Mouse (Mus musculus): ENCODE data around the gene Tex33.
"Not testable (repeated sequence)": the region's sequence is repeated elsewhere in the genome, so short reads cannot be mapped to it uniquely, and the experiment has no call there.

Tex33 gene

GRCm38 (mm10) chr15:78377859-78378258 is 17.9 kb downstream of the Tex33 start:
- in situ Hi-C loops (cut with MseI, MboI) = no loop called here

- in situ Hi-C loops (cut with MseI, MboI) = no loop called here
These were observed 21.5 kb downstream of the Tex33 start for GRCm38 (mm10) chr15:78374204-78374603.

DNA sequence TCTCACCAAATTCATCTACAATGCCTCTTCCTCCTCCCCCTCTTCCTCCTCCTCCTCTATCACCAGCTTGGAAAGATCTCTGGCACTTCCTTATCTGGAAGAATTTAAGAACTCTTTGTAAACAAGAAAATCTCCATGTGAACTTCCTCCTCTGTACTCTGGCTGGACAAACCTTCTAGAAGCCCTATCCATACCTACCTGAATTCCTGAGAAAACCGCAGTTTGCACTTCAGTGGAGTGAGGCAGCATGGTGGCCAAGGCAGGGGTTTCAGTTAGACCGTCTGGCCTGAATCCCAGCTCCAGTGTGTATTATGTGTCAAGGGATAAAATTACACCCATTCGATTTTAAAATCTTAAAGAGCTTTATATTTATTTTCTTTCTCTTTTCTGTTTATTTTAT is 22.9 kb downstream of the Tex33 start:
- in situ Hi-C loops (cut with MseI, MboI) = no loop called here

- in situ Hi-C loops (cut with MseI, MboI) = no loop called here
These were observed 26.1 kb downstream of the Tex33 start for GRCm38 (mm10) chr15:78369641-78370040.

DNA sequence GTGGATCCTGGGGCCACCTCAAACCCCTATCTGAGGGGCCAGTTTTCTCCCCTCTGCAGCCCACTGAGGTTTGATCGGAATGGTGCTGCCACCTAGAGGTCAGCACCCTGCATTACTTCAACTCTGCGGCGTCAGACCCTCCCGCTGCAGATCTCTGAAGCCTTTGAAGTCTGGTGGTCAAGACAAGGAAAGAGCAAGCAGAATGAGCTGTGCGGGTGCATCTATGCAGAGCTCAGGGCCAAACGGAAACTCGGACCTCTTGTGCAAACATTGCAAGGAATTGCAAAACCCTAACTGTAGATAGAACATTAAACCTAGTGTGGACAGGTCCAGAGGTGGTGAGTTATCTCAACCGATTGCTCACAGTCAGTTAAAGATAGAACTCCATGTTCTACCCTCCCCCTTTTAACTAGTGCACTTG is 26.8 kb downstream of the Tex33 start:
- in situ Hi-C loops (cut with MseI, MboI) = no loop called here

- in situ Hi-C loops (cut with MseI, MboI) = no loop called here
These were observed 27.9 kb downstream of the Tex33 start for GRCm38 (mm10) chr15:78367811-78368210.

- in situ Hi-C loops (cut with MseI, MboI) = no loop called here
These were observed 28.8 kb downstream of the Tex33 start for GRCm38 (mm10) chr15:78366875-78367274.

GRCm38 (mm10) chr15:78365916-78366315 is 29.8 kb downstream of the Tex33 start:
- in situ Hi-C loops (cut with MseI, MboI) = no loop called here

DNA sequence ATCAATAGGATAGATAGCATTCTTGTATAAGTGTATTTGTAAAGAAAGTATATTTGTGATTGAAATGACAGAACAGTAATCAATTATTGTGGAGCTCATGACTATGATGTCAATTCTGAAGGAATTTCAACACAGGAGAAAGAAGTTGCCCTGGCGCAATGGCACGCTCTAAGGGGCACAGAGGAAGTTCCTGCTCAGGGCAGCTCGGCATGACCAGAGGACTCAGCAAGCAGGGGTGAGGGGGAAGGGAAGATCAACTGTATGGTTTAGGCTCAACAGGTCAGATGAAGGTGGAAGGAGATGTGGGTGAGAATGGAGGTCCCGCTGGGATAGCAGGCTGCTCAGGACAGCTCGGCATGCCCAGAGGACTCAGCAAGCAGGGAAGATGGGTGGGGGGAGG is 40.2 kb downstream of the Tex33 start:
- in situ Hi-C loops (cut with MseI, MboI) = loop anchor here in 1 of 2 experiments (10.0 kb wide), 1 partner anchor 69 kb away; the partner anchor contains the start of gene Kctd17

DNA sequence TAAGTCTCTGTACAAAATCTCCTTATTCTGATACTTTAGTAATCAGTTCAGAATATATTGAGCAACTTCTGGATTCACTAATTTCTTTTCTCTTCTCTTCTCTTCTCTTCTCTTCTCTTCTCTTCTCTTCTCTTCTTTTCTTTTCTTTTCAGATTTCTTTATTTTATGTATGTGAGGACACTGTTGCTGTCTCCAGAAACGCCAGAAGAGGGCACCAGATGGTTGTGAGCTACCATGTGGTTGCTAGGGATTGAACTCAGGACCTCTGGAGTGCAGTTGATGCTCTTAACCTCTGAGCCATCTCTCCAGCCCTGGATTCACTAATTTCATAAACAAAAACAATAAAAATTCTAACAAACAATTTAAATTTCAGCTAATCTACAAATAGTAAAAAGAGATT is 40.8 kb downstream of the Tex33 start:
- in situ Hi-C loops (cut with MseI, MboI) = loop anchor here (5.0 to 10.0 kb wide), 2 partner anchors 67 to 70 kb away; partner anchors contain the start of gene Kctd17 (in 1 of the 2)

- in situ Hi-C loops (cut with MseI, MboI) = loop anchor here (5.0 to 10.0 kb wide), 2 partner anchors 71 to 73 kb away; partner anchors contain the start of gene Kctd17 (in 1 of the 2)
These were observed 44.0 kb downstream of the Tex33 start for GRCm38 (mm10) chr15:78351586-78352165.

- in situ Hi-C loops (cut with MseI, MboI) = no loop called here
These were observed 51.1 kb downstream of the Tex33 start for GRCm38 (mm10) chr15:78344567-78344966.

DNA sequence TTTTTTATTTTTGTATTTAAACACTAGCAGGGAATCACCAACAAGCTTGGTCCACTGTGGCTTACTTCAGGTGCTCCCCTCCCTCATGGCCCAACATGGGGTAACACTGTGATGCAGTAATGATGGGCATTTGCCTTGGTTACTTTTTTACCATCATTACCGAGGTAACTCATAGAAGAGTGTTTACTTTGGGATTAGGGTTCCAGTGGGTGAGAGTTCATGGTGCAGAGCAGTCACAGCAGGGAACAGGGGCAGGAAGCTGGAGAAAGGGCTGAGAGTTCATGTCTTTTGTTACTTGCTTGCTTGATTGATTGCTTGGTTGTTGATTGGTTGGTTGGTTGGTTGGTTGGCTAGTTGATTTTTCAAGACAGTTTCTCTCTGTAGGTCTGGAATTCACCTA is 52.0 kb downstream of the Tex33 start:
- in situ Hi-C loops (cut with MseI, MboI) = no loop called here

DNA sequence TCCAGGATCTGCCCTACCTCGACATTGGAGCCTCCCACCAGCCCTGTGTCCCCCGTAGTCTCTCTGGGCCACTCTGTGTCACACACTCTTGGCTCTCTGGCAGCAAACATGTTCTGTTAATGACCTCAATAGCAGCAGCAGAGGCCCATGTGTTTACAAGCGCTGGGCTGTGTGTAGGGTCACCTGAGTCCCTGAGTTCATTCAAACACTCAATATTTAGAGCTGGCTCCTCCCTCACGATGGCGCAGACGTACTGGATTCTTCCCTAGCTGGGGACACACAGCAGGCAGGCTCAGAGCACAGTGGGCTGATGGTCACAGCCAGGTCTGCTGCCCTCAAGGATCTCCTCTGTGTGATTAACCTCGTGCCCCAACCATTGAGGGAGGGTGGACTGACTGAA is 54.8 kb downstream of the Tex33 start:
- in situ Hi-C loops (cut with MseI, MboI) = not testable (repeated sequence)

DNA sequence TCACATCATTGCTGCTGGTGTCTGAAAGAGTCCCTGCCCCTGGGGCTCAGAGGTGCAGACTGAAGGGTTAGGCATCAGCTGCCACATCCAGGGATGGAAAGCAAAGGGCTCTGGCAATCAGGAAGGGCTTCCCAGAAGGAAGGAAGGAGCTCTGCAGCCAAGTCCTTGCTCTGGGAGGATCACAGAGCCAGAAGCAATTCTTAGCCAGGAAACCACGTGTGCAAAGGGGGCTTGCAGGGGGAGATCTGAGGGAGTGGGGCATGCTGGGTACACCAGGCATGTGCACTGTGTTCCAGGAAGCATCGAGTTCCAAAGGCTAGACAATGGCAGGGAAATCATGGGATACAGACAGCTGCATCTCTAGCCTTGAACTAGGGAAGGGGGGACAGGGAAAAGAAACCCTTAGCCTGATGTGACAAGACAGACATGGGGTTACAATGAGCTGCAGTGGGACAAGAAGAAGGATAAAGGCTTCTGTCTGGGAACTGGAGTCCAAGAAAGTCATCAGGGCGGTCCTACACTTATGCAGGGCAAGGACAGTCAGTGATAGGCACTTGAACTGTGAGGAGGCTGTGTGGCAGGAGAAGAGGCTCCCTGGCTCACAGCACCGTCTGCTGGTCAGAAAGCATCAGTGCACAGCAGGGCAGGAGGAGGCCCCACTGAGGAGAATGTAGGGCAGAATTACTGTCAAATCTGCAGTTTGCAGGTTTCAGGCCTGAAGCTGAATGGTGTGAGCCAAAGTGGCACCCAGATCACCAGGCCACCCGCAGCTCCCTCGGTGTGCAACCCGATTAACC is 55.9 kb downstream of the Tex33 start:
- in situ Hi-C loops (cut with MseI, MboI) = not testable (repeated sequence)

- in situ Hi-C loops (cut with MseI, MboI) = no loop called here
These were observed 61.3 kb downstream of the Tex33 start for GRCm38 (mm10) chr15:78334380-78334779.

- in situ Hi-C loops (cut with MseI, MboI) = no loop called here
These were observed 62.7 kb downstream of the Tex33 start for GRCm38 (mm10) chr15:78332981-78333380.

- in situ Hi-C loops (cut with MseI, MboI) = no loop called here
These were observed 64.0 kb downstream of the Tex33 start for GRCm38 (mm10) chr15:78331523-78332340.

- in situ Hi-C loops (cut with MseI, MboI) = no loop called here
These were observed 65.0 kb downstream of the Tex33 start for GRCm38 (mm10) chr15:78330706-78331105.

- in situ Hi-C loops (cut with MseI, MboI) = loop anchor here in 1 of 2 experiments (10.0 kb wide), 1 partner anchor 75 kb away; no protein-coding TSS in a partner anchor
These were observed 65.7 kb downstream of the Tex33 start for GRCm38 (mm10) chr15:78329972-78330371.

- in situ Hi-C loops (cut with MseI, MboI) = loop anchor here in 1 of 2 experiments (10.0 kb wide), 1 partner anchor 74 kb away; no protein-coding TSS in a partner anchor
These were observed 67.1 kb downstream of the Tex33 start for GRCm38 (mm10) chr15:78328520-78329097.
